ENCODE assay signal across 36 mouse cellular contexts in genomic region chr8:111417222-111417621, GRCm38 (mm10). TPM values are rescaled to one million over a fixed set of nuclear protein-coding genes. Genes with fewer than 3 reads are reported as not detected.
"Had no signal": no experiment of that assay in that cellular context is flagged by ENCODE, and none has a peak within 500 bp of the region (broad histone marks: within the 10 kb centered on the region; RNA-seq: fewer than 3 reads in every experiment).

No protein-coding gene starts in this region.

- H3K4me3 ChIP-seq: left cerebral cortex, adult 2 months; limb, embryonic 10.5 days; limb, embryonic 12.5 days; limb, embryonic 13.5 days; limb, embryonic 15.5 days; liver, embryonic 12.5 days; liver, embryonic 13.5 days; liver, embryonic 15.5 days; lung, embryonic 15.5 days; megakaryocyte, embryonic 14.5 days; midbrain, embryonic 10.5 days; midbrain, embryonic 12.5 days; midbrain, embryonic 13.5 days; midbrain, embryonic 15.5 days; myocyte had no signal

- H3K36me3 ChIP-seq: limb, embryonic 10.5 days; limb, embryonic 12.5 days; limb, embryonic 13.5 days; limb, embryonic 15.5 days; liver, embryonic 12.5 days; liver, embryonic 13.5 days; liver, embryonic 15.5 days; lung, embryonic 15.5 days; midbrain, embryonic 10.5 days; midbrain, embryonic 12.5 days; midbrain, embryonic 13.5 days; midbrain, embryonic 15.5 days had no signal

- H3K9me3 ChIP-seq: limb, embryonic 10.5 days; limb, embryonic 12.5 days; limb, embryonic 13.5 days; limb, embryonic 15.5 days; liver, embryonic 12.5 days; liver, embryonic 13.5 days; liver, embryonic 15.5 days; lung, embryonic 15.5 days; megakaryocyte, embryonic 14.5 days; midbrain, embryonic 10.5 days; midbrain, embryonic 12.5 days; midbrain, embryonic 13.5 days; midbrain, embryonic 15.5 days had no signal

- DNase-seq: left cerebral cortex, postnatal 4 days; liver; liver, embryonic 13.5 days; liver, postnatal 0 days; lung, adult 18-20 months; lung, adult 2 months; lung, embryonic 14.5 days; lung, postnatal 10 days; lung, postnatal 14 days; lung, postnatal 36 days; lung, postnatal 4 days; midbrain, embryonic 14.5 days had no signal

- H3K27ac ChIP-seq: left cerebral cortex, adult 2 months; limb, embryonic 10.5 days; limb, embryonic 12.5 days; limb, embryonic 13.5 days; limb, embryonic 15.5 days; liver, embryonic 12.5 days; liver, embryonic 13.5 days; liver, embryonic 14.5 days; liver, embryonic 15.5 days; lung, embryonic 15.5 days; macrophage; midbrain, embryonic 10.5 days; midbrain, embryonic 12.5 days; midbrain, embryonic 13.5 days; midbrain, embryonic 15.5 days had no signal

- H3K9ac ChIP-seq: limb, embryonic 12.5 days; limb, embryonic 13.5 days; limb, embryonic 15.5 days; liver, embryonic 12.5 days; liver, embryonic 13.5 days; liver, embryonic 14.5 days; liver, embryonic 15.5 days; liver, postnatal 0 days; lung, embryonic 14.5 days; lung, embryonic 15.5 days; midbrain, embryonic 12.5 days; midbrain, embryonic 13.5 days; midbrain, embryonic 15.5 days had no signal

- H3K4me1 ChIP-seq: limb, embryonic 10.5 days; limb, embryonic 12.5 days; limb, embryonic 13.5 days; limb, embryonic 15.5 days; liver, embryonic 12.5 days; liver, embryonic 13.5 days; liver, embryonic 15.5 days; lung, embryonic 15.5 days; midbrain, embryonic 10.5 days; midbrain, embryonic 12.5 days; midbrain, embryonic 13.5 days; midbrain, embryonic 15.5 days had no signal

- H3K4me2 ChIP-seq: limb, embryonic 12.5 days; limb, embryonic 13.5 days; limb, embryonic 15.5 days; liver, embryonic 11.5 days; liver, embryonic 12.5 days; liver, embryonic 13.5 days; liver, embryonic 15.5 days; lung, embryonic 14.5 days; lung, embryonic 15.5 days; midbrain, embryonic 11.5 days; midbrain, embryonic 12.5 days; midbrain, embryonic 13.5 days; midbrain, embryonic 15.5 days had no signal

- H3K27me3 ChIP-seq: limb, embryonic 12.5 days; limb, embryonic 15.5 days; lung, embryonic 15.5 days; midbrain, embryonic 12.5 days; midbrain, embryonic 13.5 days; midbrain, embryonic 15.5 days had no signal

RNA-seq across cellular contexts. Expression of gene Fa2h, which starts 23.6 kb away (rescaled TPM):
- total RNA-seq: megakaryocyte progenitor cell, adult 5-6 weeks; megakaryocyte, adult 5-6 weeks; megakaryocyte-erythroid progenitor cell, adult 5-6 weeks; monocyte, adult 5-6 weeks had no signal
- polyA plus RNA-seq: limb, embryonic 10.5 days; limb, embryonic 11.5 days; limb, embryonic 12.5 days; limb, embryonic 13.5 days; limb, embryonic 14.5 days; liver, embryonic 11.5 days; liver, embryonic 12.5 days; liver, embryonic 13.5 days; liver, embryonic 15.5 days; macrophage; midbrain, embryonic 11.5 days had no signal
